Mouse (Mus musculus): ENCODE results near the gene Ankrd22.

DNA sequence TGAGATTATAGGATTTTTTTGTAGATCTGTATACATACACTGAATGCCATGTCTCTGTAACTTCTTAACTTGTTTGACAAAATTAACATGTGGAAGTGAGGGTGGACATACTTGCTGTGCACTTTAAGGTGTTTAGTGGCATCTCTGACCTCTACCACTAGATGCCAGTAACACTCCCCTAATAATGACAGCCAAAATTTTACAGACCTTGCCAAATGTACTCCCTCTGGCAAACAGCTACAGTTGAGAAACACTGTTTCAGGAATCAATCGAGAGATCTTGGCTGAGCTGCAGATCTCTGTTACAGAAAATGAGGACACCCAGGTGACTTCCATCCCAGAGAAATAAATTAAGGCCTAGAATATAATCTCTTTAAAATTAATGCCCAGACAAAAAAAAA lies 69.6 kb downstream of the Ankrd22 start:
- TF ChIP-seq POLR2A (IDR thresholded peaks at IDR 0.05; ENCODE audit: borderline replicate concordance, extremely low read depth, low read depth, low read length) (no peak), CTCF (IDR thresholded peaks at IDR 0.05; ENCODE audit: insufficient read depth, low read length) (no peak)

Data from lung, adult 2 months (tissue).